Mouse (Mus musculus): Measurements from ENCODE around the gene Rhbdd1.

Gene Rhbdd1

DNA sequence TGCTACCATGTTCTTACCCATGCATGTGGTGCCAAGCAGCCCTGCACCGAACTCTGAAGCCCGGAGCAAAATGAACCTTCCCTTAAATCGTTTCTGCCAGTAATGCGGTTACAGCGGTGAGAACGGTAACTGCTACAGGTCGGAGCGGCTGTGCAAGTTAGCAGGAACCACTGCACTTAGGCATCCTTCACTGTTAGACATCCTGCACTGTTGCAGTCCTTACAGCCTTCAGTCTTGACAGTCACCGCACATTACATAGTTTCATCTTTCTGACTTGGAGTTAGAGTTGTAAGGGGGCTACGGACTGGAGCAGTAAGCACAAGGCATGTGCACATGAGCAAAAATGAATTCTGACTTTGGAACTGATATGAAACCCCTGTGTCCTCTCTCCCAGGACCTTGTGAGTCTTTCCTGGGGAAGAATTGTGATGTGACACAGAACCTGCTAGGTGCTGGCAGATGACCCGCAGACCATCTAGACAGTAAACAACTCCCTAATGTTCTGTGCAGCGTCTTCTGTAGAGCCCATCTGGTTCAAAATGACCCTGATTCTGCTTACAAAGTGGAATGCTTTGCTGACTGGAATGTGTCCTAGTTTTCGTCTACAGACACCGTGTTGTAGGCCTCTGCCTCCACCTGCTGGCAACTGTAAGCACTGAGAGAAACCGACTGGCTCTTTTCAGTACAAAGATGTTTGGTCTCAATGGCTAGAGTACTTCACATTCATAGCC, 116.8 kb downstream of the Rhbdd1 start:
- 54% methylated on average over 15 of the region's 15 CpGs for WGBS

DNA sequence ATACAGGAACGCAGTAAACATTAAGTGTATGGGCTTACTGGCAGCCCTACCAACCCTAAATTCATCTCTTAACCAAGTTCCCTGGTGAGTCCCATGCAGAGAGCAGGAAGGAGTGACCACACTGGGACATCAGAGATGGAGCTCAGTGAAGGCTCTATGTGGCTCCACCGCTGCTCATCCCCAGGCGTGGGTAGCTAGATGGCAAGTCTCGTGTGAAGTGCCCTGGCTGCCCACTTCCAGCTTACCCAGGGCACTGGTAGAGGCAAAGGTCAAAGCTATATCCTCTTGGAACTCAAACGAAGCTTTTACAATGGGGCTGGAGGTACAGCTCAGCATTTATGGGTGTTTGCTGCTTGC, 117.4 kb downstream of the Rhbdd1 start:
- 66% methylated on average over 5 of the region's 5 CpGs for WGBS

DNA sequence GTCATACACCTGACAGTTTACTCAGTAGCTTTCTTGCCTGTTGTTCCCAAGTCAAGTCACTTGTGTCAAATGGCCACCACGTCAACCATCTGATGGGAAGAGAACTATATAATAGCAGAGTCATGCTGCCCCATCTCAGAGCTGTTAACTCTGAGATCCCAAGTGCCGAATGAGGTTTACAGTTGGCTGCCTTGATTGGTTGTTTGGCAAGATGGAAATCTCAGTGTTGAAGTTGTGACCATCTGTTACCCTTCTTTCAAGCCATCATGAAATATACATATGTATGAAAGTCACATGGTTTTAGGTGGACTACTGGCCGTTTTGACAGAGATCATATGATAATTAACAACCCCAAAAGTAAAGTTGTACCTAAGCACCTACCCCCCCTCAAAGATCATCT, 121.0 kb downstream of the Rhbdd1 start:
- 63% methylated on average over 3 of the region's 3 CpGs for WGBS

- WGBS = 82% methylated on average over 1 of the region's 1 CpGs
Measured at GRCm38 (mm10) chr1:82440123-82440522, 123.9 kb downstream of the Rhbdd1 start.

- 74% methylated on average over 4 of the region's 4 CpGs for WGBS
Measured at GRCm38 (mm10) chr1:82443517-82443916, 127.3 kb downstream of the Rhbdd1 start.

GRCm38 (mm10) chr1:82446049-82446448, 129.8 kb downstream of the Rhbdd1 start:
- WGBS = 87% methylated on average over 7 of the region's 7 CpGs

GRCm38 (mm10) chr1:82449851-82450250, 133.6 kb downstream of the Rhbdd1 start:
- 88% methylated on average over 4 of the region's 4 CpGs for WGBS

DNA sequence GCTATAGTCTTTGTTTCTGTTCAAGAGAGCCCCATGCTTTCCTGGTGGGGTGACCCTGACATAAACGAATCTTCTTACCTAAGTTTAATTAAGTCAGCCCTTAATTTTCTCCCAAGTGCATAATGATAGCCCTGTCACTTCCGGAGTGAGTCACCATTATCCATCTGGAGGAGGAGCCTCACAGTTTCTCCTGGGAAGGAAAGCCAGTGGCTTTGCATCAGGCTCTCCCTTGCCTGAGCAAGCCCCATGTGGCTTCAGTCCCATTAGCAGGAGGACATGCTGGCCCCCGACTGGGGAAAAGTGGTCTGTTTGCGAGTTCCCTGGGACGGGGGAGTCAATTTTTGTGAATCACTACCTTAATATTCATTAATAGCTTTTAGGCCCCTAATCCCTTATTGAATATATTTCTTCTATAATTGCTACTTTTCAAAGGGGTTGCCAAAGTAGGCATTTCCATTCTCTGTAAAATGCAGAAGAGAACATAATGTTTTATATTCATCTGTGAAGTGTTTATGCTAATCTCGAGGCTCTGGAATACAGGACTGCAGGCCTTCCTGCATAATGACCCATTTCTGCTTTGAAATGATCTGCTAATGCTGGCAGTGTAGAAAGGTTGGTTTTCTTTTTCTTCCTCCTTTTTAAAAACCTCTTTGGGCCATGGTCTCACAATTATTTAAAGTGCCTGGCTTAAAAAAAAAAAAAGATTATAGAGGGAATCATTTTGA, 135.8 kb downstream of the Rhbdd1 start:
- 37% methylated on average over 6 of the region's 6 CpGs for WGBS

GRCm38 (mm10) chr1:82454031-82454430, 137.8 kb downstream of the Rhbdd1 start:
- 90% methylated on average over 3 of the region's 3 CpGs for whole genome bisulfite sequencing

- WGBS = 78% methylated on average over 4 of the region's 4 CpGs
Measured at GRCm38 (mm10) chr1:82459350-82459749, 143.1 kb downstream of the Rhbdd1 start.

GRCm38 (mm10) chr1:82459926-82460325, 143.7 kb downstream of the Rhbdd1 start:
- 91% methylated on average over 2 of the region's 2 CpGs for WGBS

DNA sequence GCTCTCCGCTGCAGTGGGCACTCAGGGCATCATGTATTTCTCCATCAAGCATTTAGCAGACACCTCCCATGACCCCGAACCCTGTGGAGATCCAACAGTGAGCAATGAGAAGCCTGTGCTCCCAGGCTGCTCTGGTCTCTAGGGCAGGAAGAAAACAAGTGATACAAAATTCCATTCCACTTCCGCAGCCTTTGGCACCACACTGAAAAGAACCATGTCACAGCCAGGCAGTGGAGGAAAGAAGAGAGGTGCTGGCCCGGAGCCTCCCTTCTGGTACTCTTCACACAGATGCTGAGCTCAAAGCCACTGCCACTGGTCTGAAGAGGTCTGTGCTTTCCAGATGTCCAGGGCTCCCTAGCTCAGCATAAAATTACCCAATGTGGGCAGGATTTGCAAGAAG, 144.8 kb downstream of the Rhbdd1 start:
- WGBS = 71% methylated on average over 4 of the region's 4 CpGs

GRCm38 (mm10) chr1:82465321-82465853, 149.1 kb downstream of the Rhbdd1 start:
- 74% methylated on average over 6 of the region's 6 CpGs for WGBS

- WGBS = 73% methylated on average over 6 of the region's 6 CpGs
Measured at GRCm38 (mm10) chr1:82468872-82469271, 152.6 kb downstream of the Rhbdd1 start.

DNA sequence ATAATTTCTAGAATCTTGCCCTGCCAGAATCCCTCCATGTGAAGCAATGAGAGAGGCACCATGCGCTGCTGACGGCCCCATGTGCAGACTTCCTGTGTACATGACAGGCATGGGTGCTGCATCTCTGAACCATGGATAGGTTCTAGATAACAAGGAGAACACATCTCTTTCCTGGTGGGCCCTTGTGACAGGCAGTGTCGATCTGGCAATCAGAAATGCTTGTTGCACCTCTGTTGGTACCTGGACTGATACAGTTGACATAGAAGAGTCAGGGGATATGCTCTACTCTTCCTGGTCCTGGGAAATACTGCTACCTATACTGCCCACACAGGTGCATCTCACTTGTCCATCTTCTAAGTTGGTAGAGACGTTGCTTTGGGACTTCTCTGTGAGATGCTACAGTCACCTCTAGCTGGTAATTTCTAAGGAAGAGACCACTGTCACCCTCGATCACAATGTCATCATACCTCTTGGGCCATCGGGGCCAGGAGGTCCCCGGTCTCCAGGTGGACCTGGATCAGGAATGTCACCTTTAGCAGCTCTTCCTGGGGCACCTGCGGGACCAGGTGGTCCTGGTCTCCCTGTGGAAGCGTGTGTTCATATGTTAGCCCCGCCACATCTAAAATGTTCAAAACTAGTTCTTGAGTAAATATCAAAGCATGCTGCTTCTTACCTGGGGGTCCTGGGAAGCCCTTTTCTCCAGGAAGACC, 154.4 kb downstream of the Rhbdd1 start:
- WGBS = 94% methylated on average over 10 of the region's 10 CpGs

DNA sequence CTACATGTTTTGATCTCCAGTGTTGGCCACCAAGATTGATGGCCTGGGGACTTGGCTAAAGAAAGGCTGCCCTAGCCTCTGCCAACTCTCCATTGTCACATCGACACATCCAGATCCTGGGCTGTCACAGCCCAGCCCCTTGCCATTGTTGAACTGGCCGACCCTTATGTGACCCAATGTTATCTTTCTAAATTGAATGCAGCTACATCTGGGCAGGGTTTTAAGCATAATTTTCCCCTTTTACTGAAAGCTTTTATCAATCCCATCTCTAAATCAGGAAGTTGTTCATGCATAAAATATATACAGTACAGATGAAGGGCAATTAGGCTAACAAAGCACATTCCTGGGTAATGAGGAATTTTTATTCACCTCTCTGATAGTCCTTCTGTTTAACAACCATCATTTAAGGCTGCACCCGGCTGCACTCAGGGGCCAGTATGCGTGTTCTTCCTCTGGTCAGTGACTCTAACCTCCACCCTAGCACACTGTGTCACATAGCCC, 158.3 kb downstream of the Rhbdd1 start:
- WGBS = 67% methylated on average over 4 of the region's 4 CpGs

DNA sequence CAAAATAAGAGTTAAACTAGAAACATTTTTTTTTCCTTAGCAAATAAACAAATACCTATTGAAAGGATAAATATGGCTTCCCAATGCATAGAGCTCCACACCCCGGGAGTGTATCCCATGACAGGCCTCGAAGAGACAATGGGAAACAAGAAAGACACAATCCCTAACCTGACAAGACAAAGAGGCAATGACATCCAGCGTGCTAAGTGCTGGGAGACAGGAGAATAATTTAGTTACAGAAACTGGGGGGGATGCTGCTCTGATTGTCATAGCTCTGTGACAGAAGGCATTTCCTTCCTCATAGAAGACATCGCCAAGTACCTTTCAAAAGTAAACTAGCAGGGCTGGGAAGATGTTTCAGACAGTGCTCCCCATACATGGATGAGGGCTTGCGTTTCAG, 159.0 kb downstream of the Rhbdd1 start:
- 86% methylated on average over 5 of the region's 5 CpGs for WGBS

- 59% methylated on average over 4 of the region's 4 CpGs for WGBS
Measured at GRCm38 (mm10) chr1:82475821-82476220, 159.6 kb downstream of the Rhbdd1 start.

DNA sequence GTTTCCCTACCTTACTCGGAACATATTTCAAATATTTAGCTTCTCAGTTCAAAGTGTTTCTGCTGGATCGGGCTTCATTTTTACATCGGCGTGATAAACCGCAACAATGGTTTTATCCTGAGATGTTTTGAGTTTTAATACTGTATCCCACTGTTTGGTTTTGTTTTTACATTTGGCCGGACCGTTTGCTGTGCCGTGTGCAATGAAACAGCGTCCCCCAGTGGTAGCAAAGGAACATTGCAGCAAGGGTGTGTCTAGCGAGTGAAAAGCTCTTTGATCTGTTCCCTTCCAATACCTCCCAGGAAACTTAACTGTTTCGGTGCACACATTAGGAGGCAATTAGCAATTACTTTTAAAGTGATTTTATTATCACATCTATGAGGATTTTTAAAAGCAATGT, 160.0 kb downstream of the Rhbdd1 start:
- 20% methylated on average over 11 of the region's 11 CpGs for WGBS

DNA sequence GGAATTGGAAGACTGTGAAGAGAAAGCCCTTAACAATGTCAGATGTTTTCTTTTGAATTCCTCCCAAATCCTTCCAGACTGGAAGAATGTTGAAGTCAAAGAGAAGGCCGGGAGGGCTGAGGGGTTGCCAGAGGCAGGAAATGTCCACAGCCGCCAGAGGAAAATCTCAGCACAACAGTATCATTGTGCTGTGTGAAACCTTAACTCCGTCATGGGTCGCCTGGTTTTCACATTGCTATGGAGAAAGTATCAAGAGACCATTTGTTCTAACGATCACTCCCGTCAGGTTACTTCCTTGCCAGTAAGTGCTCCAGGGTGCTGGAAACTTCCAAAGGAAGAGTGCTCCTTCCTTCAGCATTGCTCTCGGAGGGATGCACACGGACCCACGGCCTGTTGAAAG, 160.5 kb downstream of the Rhbdd1 start:
- 39% methylated on average over 9 of the region's 9 CpGs for WGBS

DNA sequence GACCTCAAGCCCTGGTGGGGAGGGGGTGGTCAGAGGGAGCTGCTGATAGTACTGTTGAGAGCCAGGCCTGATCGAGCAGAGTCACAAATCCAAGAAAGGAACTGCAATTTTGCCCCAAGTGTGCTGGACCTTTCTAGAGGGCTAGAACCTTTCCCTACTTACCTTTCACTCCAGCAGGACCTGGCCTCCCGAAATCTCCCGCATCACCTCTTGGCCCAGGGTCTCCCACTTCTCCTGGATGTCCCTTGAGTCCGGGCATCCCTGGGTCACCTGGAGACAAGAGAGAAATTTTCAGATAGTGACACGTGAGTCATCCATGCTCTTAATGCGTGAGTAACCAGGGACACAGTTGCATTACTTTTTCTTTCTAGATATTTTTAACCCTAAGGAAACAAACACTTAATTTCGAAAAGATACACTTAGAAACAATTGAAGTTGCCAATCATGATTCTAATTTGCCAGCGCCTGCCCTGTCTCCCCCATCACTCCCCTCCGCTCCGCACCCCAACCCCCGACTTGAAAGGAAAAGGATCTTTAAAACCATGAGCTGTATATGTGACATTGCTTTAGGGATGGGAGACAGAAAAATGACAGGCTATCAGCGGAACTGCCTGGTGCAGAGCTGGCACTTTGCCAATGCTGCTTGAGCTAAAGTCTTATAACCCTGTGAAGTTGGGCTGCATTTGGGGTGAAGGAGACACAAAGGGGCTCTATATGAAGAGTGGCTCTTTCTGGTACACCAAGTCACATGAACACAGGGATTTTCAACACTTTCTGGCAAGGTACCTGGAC, 163.6 kb downstream of the Rhbdd1 start:
- WGBS = 89% methylated on average over 12 of the region's 12 CpGs

- WGBS = 82% methylated on average over 7 of the region's 7 CpGs
Measured at GRCm38 (mm10) chr1:82482371-82482770, 166.1 kb downstream of the Rhbdd1 start.
